Mouse (Mus musculus) lung, postnatal 0 days (tissue): ENCODE results near the gene Spag7. TPM values are rescaled to one million over a fixed set of nuclear protein-coding genes. Genes with fewer than 3 reads are reported as not detected.

ENCODE experiments used
- ATAC-seq: fragments of 200-750 bp; cut with Nextera tagmentation; 2 replicates; pipeline ENCODE4 v1.8.0; 2017; ENCODE audit warnings: moderate library complexity
- DNase-seq: peaks from one replicate; pipeline ENCODE4 v3.0.0-alpha.2; 2016; ENCODE audit warnings: low spot score
- H3K27ac ChIP-seq: fragments of 300-500 bp; sonication (generic); 2 replicates; pipeline ENCODE4 v1.5.1; 2014; ENCODE audit warnings: antibody characterized with exemption, mild to moderate bottlenecking, low read length, mixed read lengths
- H3K27me3 ChIP-seq: fragments of 300-500 bp; sonication (generic); replicated peaks from 2 replicates; pipeline ENCODE4 v1.6.1; 2014; ENCODE audit warnings: low read length, mixed read lengths; ENCODE audit not compliant: insufficient read depth
- H3K36me3 ChIP-seq: fragments of 300-500 bp; sonication (generic); 2 replicates; pipeline ENCODE4 v1.6.1; 2014; ENCODE audit warnings: low read length, mixed read lengths; ENCODE audit not compliant: insufficient read depth
- H3K4me1 ChIP-seq: fragments of 300-500 bp; sonication (generic); 2 replicates; pipeline ENCODE4 v1.6.1; 2014; ENCODE audit warnings: antibody characterized with exemption, low read depth, low read length, mixed read lengths; ENCODE audit not compliant: insufficient read depth
- H3K4me2 ChIP-seq: fragments of 300-500 bp; sonication (generic); replicated peaks from 2 replicates; pipeline ENCODE4 v1.6.1; 2014; ENCODE audit warnings: low read depth, mild to moderate bottlenecking, low read length, moderate library complexity, mixed read lengths
- H3K4me3 ChIP-seq: fragments of 300-500 bp; sonication (generic); 2 replicates; pipeline ENCODE4 v1.5.1; 2014; ENCODE audit warnings: low read depth, low read length
- H3K9ac ChIP-seq: fragments of 300-500 bp; sonication (generic); replicated peaks from 2 replicates; pipeline ENCODE4 v1.6.1; 2014; ENCODE audit warnings: low read depth, mild to moderate bottlenecking
- H3K9me3 ChIP-seq: fragments of 300-500 bp; sonication (generic); 2 replicates; pipeline ENCODE4 v1.6.1; 2016; ENCODE audit warnings: low read length, mixed read lengths
- CTCF ChIP-seq: IDR thresholded peaks from 2 replicates; pipeline ENCODE4 v1.5.1; 2016; ENCODE audit warnings: antibody characterized with exemption, mild to moderate bottlenecking
- EP300 ChIP-seq: IDR thresholded peaks from 2 replicates; pipeline ENCODE4 v1.6.1; 2016; ENCODE audit warnings: antibody characterized with exemption, mild to moderate bottlenecking, control low read depth
- WGBS: fragments of 180-500 bp; shearing (Covaris S2); extraction: QIAGEN DNeasy Blood & Tissue Kit; methylation state at CpG from one replicate; pipeline ENCODE4 v1.1.7; 2014; 5-methylcytosine and 5-hydroxymethylcytosine counted together
- polyA plus RNA-seq: library from polyadenylated mRNA; unstranded; fragments of >200 nt; fragmentation: Nextera tagmentation; extraction: Ambion mirVana; gene quantifications from 2 replicates; pipeline ENCODE4 v1.2.1, GENCODE M21; 2015

Spag7 gene
- polyA plus RNA-seq, 1 experiment from 2014 or later, result 84.6 TPM

- Histone ChIP-seq H3K27ac (no peak overlapping the region), H3K9me3 (no peaks in the 10 kb centered on the region), H3K36me3 (peaks cover 42% of the 10 kb centered on the region), H3K27me3 (no peaks in the 10 kb centered on the region), H3K9ac (no peak overlapping the region), H3K4me1 (peaks cover 15% of the 10 kb centered on the region; the same call in 1 of the 2 replicates), H3K4me2 (peak overlapping the region; percentile 27), H3K4me3 (no peak overlapping the region)
- no peak for ATAC-seq
- WGBS, result 41% methylated on average over 6 of the region's 6 CpGs
- DNase-seq, result peak; percentile 56
- TF ChIP-seq CTCF (no peak), EP300 (no peak)
Observed at GRCm38 (mm10) chr11:70702781-70703180, 33.6 kb upstream of the Spag7 start.

- 76% methylated on average over 6 of the region's 6 CpGs for WGBS
- ATAC-seq (no peak), DNase-seq (no peak)
Observed at GRCm38 (mm10) chr11:70701984-70702733, 32.9 kb upstream of the Spag7 start.

GRCm38 (mm10) chr11:70701221-70701955, 32.2 kb upstream of the Spag7 start:
- Histone ChIP-seq H3K4me2 (peak overlapping the region; percentile 93), H3K9me3 (no peaks in the 10 kb centered on the region), H3K4me3 (peak overlapping the region; percentile 83), H3K4me1 (peaks cover 15% of the 10 kb centered on the region; the same call in 1 of the 2 replicates), H3K36me3 (peaks cover 28% of the 10 kb centered on the region), H3K27me3 (no peaks in the 10 kb centered on the region), H3K9ac (peak overlapping the region; percentile 83), H3K27ac (peak overlapping the region; percentile 95)
- DNase-seq (peak; percentile 49), ATAC-seq (no peak)
- TF ChIP-seq CTCF, result no peak
- TF ChIP-seq EP300, result no peak
- 6% methylated on average over 10 of the region's 10 CpGs for WGBS

More at GRCm38 (mm10) chr11:70701984-70702733, 32.9 kb upstream of the Spag7 start:
- H3K9me3 ChIP-seq, result no peaks in the 10 kb centered on the region
- H3K27ac ChIP-seq, result no peak overlapping the region
- TF ChIP-seq CTCF (no peak), EP300 (no peak)
- peak overlapping the region; percentile 83; the same call in 1 of the 2 replicates for H3K9ac ChIP-seq
- H3K27me3 ChIP-seq, result no peaks in the 10 kb centered on the region
- peaks cover 15% of the 10 kb centered on the region; the same call in 1 of the 2 replicates for H3K4me1 ChIP-seq
- peak overlapping the region; percentile 93 for H3K4me2 ChIP-seq
- H3K36me3 ChIP-seq, result peaks cover 36% of the 10 kb centered on the region
- H3K4me3 ChIP-seq, result peak overlapping the region; percentile 83; the same call in 1 of the 2 replicates

- Histone ChIP-seq H3K27ac (peak overlapping the region; percentile 95), H3K9me3 (no peaks in the 10 kb centered on the region), H3K4me2 (peak overlapping the region; percentile 93), H3K4me3 (peak overlapping the region; percentile 83), H3K4me1 (peaks cover 15% of the 10 kb centered on the region; the same call in 1 of the 2 replicates), H3K27me3 (no peaks in the 10 kb centered on the region), H3K36me3 (peaks cover 20% of the 10 kb centered on the region; the same call in 1 of the 2 replicates), H3K9ac (peak overlapping the region; percentile 83)
- WGBS, result 2% methylated on average over 29 of the region's 34 CpGs
- DNase-seq, result peak; percentile 88
- ATAC-seq, result peak; percentile 69
- TF ChIP-seq CTCF (no peak), EP300 (no peak)
Observed at GRCm38 (mm10) chr11:70700613-70701012, 31.4 kb upstream of the Spag7 start.

GRCm38 (mm10) chr11:70699722-70700556, 30.7 kb upstream of the Spag7 start, which contains the start of the genes Inca1 and Kif1c:
TSS of gene Inca1 (minus strand) at chr11:70700155.
TSS of gene Kif1c (plus strand) at chr11:70700548.
- WGBS, result 2% methylated on average over 62 of the region's 69 CpGs
- Histone ChIP-seq H3K36me3 (peaks cover 19% of the 10 kb centered on the region; the same call in 1 of the 2 replicates), H3K4me2 (peak within 1 kb of the TSS; percentile 93), H3K4me1 (peaks cover 15% of the 10 kb centered on the region; the same call in 1 of the 2 replicates), H3K27ac (peak within 1 kb of the TSS; percentile 95), H3K9ac (peak within 1 kb of the TSS; percentile 83), H3K4me3 (peak within 1 kb of the TSS; percentile 83), H3K27me3 (no peaks in the 10 kb centered on the region), H3K9me3 (no peaks in the 10 kb centered on the region)
- no peak for TF ChIP-seq EP300
- TF ChIP-seq CTCF, result no peak
- DNase-seq, result peak; percentile 94
- ATAC-seq, result peak; percentile 96
